Mouse (Mus musculus) midbrain, embryonic 12.5 days (tissue): ENCODE results near the gene Mettl25. TPM values are rescaled to one million over a fixed set of nuclear protein-coding genes. Genes with fewer than 3 reads are reported as not detected.

ENCODE experiments used
- ATAC-seq: fragments of 200-750 bp; cut with Nextera tagmentation; 2 replicates; pipeline ENCODE4 v1.8.0; 2017; ENCODE audit warnings: low read depth, moderate TSS enrichment, moderate library complexity; ENCODE audit not compliant: low FRiP score
- H3K27ac ChIP-seq: fragments of 300-500 bp; sonication (generic); replicated peaks from 2 replicates; pipeline ENCODE4 v1.5.1; 2016; ENCODE audit warnings: mild to moderate bottlenecking
- H3K27me3 ChIP-seq: fragments of 300-500 bp; sonication (generic); 2 replicates; pipeline ENCODE4 v1.6.1; 2016; ENCODE audit warnings: mild to moderate bottlenecking
- H3K36me3 ChIP-seq: fragments of 300-500 bp; sonication (generic); 2 replicates; pipeline ENCODE4 v1.6.1; 2016
- H3K4me1 ChIP-seq: fragments of 300-500 bp; sonication (generic); 2 replicates; pipeline ENCODE4 v1.6.1; 2016
- H3K4me2 ChIP-seq: fragments of 300-500 bp; sonication (generic); replicated peaks from 2 replicates; pipeline ENCODE4 v1.6.1; 2016; ENCODE audit warnings: mild to moderate bottlenecking, moderate library complexity
- H3K4me3 ChIP-seq: fragments of 300-500 bp; sonication (generic); 2 replicates; pipeline ENCODE4 v1.5.1; 2016; ENCODE audit warnings: mild to moderate bottlenecking
- H3K9ac ChIP-seq: fragments of 300-500 bp; sonication (generic); replicated peaks from 2 replicates; pipeline ENCODE4 v1.6.1; 2016; ENCODE audit warnings: mild to moderate bottlenecking, moderate library complexity
- H3K9me3 ChIP-seq: fragments of 300-500 bp; sonication (generic); 2 replicates; pipeline ENCODE4 v1.6.1; 2016; ENCODE audit warnings: mild to moderate bottlenecking
- WGBS: fragments of 180-500 bp; shearing (Covaris S2); methylation state at CpG from one replicate; pipeline ENCODE4 v1.1.7; 2016; 5-methylcytosine and 5-hydroxymethylcytosine counted together
- polyA plus RNA-seq: library from polyadenylated mRNA; unstranded; fragments of >200 nt; fragmentation: Nextera tagmentation; extraction: Ambion mirVana; gene quantifications from 2 replicates; pipeline ENCODE4 v1.2.1, GENCODE M21; 2016

The Mettl25 gene
- polyA plus RNA-seq, 1 experiment from 2014 or later = 14.5 TPM

- H3K4me2 ChIP-seq = no peak overlapping the region
- ATAC-seq = no peak
- WGBS = 86% methylated on average over 15 of the region's 15 CpGs
- no peak overlapping the region for H3K9ac ChIP-seq
- no peaks in the 10 kb centered on the region for H3K9me3 ChIP-seq
- 0 out of 2 replicates have a peak, but pooled peaks cover 5% of the 10 kb centered on the region for H3K36me3 ChIP-seq
- no peak overlapping the region for H3K27ac ChIP-seq
- no peak overlapping the region for H3K4me3 ChIP-seq
- H3K4me1 ChIP-seq = peaks cover 2% of the 10 kb centered on the region; the same call in 1 of the 2 replicates
- H3K27me3 ChIP-seq = no peaks in the 10 kb centered on the region
Observed at GRCm38 (mm10) chr10:105793776-105794552, 47.2 kb downstream of the Mettl25 start.

- Histone ChIP-seq H3K36me3 (no peaks in the 10 kb centered on the region), H3K4me3 (no peak overlapping the region), H3K27ac (no peak overlapping the region), H3K27me3 (no peaks in the 10 kb centered on the region), H3K4me2 (no peak overlapping the region), H3K9me3 (no peaks in the 10 kb centered on the region), H3K4me1 (peaks cover 5% of the 10 kb centered on the region; the same call in 1 of the 2 replicates), H3K9ac (no peak overlapping the region)
- 66% methylated on average over 17 of the region's 17 CpGs for WGBS
- peak; percentile 90 for ATAC-seq
Observed at GRCm38 (mm10) chr10:105788744-105789486, 52.3 kb downstream of the Mettl25 start.

- H3K4me3 ChIP-seq = no peak overlapping the region
- 0 out of 2 replicates have a peak, but pooled peaks cover 2% of the 10 kb centered on the region for H3K4me1 ChIP-seq
- H3K4me2 ChIP-seq = no peak overlapping the region
- no peaks in the 10 kb centered on the region for H3K36me3 ChIP-seq
- WGBS = 91% methylated on average over 8 of the region's 8 CpGs
- no peaks in the 10 kb centered on the region for H3K27me3 ChIP-seq
- ATAC-seq = no peak
- no peak overlapping the region for H3K9ac ChIP-seq
- no peak overlapping the region for H3K27ac ChIP-seq
- H3K9me3 ChIP-seq = no peaks in the 10 kb centered on the region
Observed at GRCm38 (mm10) chr10:105783766-105784165, 57.4 kb downstream of the Mettl25 start.

DNA sequence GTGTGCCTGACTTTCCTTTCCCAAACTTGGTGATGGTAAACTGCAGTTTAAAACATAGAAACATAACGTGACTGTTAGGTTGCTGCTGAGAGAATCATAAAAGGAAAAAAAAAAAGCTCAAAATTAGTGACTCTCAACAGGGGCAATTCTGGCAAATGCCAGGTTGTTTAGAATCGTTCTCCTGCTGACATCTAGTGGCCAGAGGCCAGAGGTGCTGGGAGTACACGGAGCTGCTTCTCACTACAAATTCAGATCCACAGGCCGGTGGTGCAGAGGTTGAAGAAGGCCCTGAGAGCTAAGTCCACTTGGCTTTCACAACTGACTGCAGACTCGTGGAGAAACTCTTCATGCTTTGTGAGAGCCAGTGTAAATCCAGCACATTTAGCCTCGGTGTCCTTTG lies 66.8 kb downstream of the Mettl25 start:
- Histone ChIP-seq H3K9ac (no peak overlapping the region), H3K4me1 (no peaks in the 10 kb centered on the region), H3K27me3 (no peaks in the 10 kb centered on the region), H3K4me2 (no peak overlapping the region), H3K4me3 (no peak overlapping the region), H3K27ac (no peak overlapping the region), H3K36me3 (0 out of 2 replicates have a peak, but pooled peaks cover 3% of the 10 kb centered on the region), H3K9me3 (no peaks in the 10 kb centered on the region)
- WGBS = 14% methylated on average over 6 of the region's 6 CpGs
- ATAC-seq = peak; percentile 73; the same call in 1 of the 2 replicates

DNA sequence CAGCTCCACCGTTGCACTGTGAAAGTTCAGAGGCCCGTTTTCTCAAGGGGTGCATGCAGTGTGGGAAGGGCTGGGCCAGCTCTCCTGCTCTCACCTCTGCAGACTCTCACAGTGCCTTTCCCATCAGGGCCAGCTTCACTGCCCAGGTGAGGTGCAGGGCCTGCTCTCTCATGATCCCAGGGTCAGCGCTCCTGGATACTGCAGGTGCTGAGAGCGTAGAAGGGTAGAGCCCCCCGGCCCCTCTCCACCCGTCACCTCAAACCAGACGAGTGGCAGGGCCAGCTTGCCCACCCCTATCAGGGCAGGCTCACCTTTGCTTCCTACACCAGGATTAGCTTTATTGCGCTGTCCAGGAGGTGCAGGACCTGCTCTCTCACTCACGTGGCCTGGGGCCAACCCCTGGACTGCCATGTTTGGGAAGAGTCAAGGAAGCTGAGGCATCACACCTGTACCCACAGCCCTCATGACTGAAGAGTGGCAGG lies 68.3 kb downstream of the Mettl25 start:
- no peak overlapping the region for H3K4me2 ChIP-seq
- H3K4me3 ChIP-seq = no peak overlapping the region
- H3K36me3 ChIP-seq = 0 out of 2 replicates have a peak, but pooled peaks cover 3% of the 10 kb centered on the region
- WGBS = 88% methylated on average over 9 of the region's 9 CpGs
- no peaks in the 10 kb centered on the region for H3K27me3 ChIP-seq
- ATAC-seq = peak; percentile 27; the same call in 1 of the 2 replicates
- H3K27ac ChIP-seq = no peak overlapping the region
- no peaks in the 10 kb centered on the region for H3K9me3 ChIP-seq
- no peaks in the 10 kb centered on the region for H3K4me1 ChIP-seq
- H3K9ac ChIP-seq = no peak overlapping the region

DNA sequence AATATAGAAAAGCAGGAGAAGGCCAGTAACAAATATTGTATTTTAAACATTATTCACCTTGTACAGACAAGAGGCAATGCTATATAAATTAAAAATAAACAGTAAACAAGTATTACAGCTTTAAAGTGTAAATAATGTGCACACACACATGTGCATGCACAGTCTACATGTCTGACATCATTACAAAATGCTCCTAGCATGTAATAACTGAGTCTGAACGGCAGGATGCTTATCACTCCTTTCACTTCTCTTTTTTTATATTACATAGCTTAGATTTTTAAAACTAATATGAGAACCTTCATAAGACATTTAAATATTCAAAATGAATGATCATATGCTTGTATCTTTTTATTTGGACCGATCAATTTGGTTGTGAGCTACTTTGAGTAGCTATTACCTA lies 77.2 kb downstream of the Mettl25 start:
- no peak overlapping the region for H3K9ac ChIP-seq
- no peaks in the 10 kb centered on the region for H3K36me3 ChIP-seq
- no peaks in the 10 kb centered on the region for H3K4me1 ChIP-seq
- ATAC-seq = no peak
- H3K9me3 ChIP-seq = no peaks in the 10 kb centered on the region
- WGBS = 86% methylated on average over 2 of the region's 2 CpGs
- no peak overlapping the region for H3K4me2 ChIP-seq
- no peaks in the 10 kb centered on the region for H3K27me3 ChIP-seq
- H3K4me3 ChIP-seq = no peak overlapping the region
- H3K27ac ChIP-seq = no peak overlapping the region

GRCm38 (mm10) chr10:105760460-105760859 lies 80.7 kb downstream of the Mettl25 start:
- Histone ChIP-seq H3K27me3 (no peaks in the 10 kb centered on the region), H3K4me3 (no peak overlapping the region), H3K4me1 (no peaks in the 10 kb centered on the region), H3K9ac (no peak overlapping the region), H3K27ac (no peak overlapping the region), H3K36me3 (no peaks in the 10 kb centered on the region), H3K9me3 (no peaks in the 10 kb centered on the region), H3K4me2 (no peak overlapping the region)
- WGBS = 86% methylated on average over 2 of the region's 2 CpGs
- no peak for ATAC-seq

DNA sequence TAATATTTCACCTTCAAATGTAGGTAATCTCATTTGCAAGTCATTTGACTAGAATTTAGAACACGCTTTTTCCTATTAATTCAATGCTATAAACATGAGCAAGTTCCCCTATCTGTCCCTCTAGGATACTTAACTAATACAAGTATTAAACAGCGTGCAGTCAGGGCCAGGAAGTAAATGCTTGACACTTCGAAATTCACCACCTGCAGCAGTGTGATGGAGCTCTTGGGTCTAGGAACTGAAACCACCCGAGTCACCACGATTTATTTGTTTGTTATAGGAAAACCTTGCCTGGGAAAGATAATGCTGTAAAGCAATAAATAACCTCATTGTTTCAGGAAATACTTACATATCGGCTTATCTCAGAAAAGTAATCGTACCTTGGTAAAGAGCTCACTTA lies 81.1 kb downstream of the Mettl25 start:
- ATAC-seq = no peak
- Histone ChIP-seq H3K4me2 (no peak overlapping the region), H3K4me1 (no peaks in the 10 kb centered on the region), H3K9me3 (no peaks in the 10 kb centered on the region), H3K4me3 (no peak overlapping the region), H3K27me3 (no peaks in the 10 kb centered on the region), H3K36me3 (no peaks in the 10 kb centered on the region), H3K27ac (no peak overlapping the region), H3K9ac (no peak overlapping the region)
- 91% methylated on average over 7 of the region's 7 CpGs for WGBS

- Histone ChIP-seq H3K27me3 (no peaks in the 10 kb centered on the region), H3K36me3 (no peaks in the 10 kb centered on the region), H3K4me3 (no peak overlapping the region), H3K9me3 (no peaks in the 10 kb centered on the region), H3K4me2 (no peak overlapping the region), H3K4me1 (no peaks in the 10 kb centered on the region), H3K27ac (no peak overlapping the region), H3K9ac (no peak overlapping the region)
- 77% methylated on average over 5 of the region's 5 CpGs for WGBS
- no peak for ATAC-seq
Observed at GRCm38 (mm10) chr10:105753831-105754605, 87.2 kb downstream of the Mettl25 start.

DNA sequence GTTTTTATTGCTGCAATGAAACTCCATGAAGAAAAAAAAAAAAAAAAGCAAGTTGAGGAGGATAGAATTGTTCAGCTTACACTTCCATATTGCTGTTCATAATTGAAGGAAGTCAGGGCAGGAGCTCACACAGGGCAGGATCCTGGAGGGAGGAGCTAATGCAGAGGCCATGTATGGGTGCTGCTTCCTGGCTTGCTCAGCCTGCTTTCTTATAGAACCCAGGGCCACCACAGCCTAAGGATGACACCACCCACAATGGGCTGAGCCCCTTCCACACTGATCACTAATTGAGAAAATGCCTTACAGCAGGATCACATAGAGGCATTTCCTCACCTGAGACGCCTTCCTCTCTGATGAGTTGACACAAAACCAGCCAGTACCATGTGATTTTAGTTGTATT lies 95.2 kb downstream of the Mettl25 start:
- H3K4me3 ChIP-seq = no peak overlapping the region
- no peaks in the 10 kb centered on the region for H3K36me3 ChIP-seq
- H3K4me1 ChIP-seq = no peaks in the 10 kb centered on the region
- no peak overlapping the region for H3K9ac ChIP-seq
- H3K27ac ChIP-seq = no peak overlapping the region
- ATAC-seq = no peak
- 84% methylated on average over 1 of the region's 1 CpGs for WGBS
- H3K9me3 ChIP-seq = no peaks in the 10 kb centered on the region
- no peak overlapping the region for H3K4me2 ChIP-seq
- no peaks in the 10 kb centered on the region for H3K27me3 ChIP-seq

- no peaks in the 10 kb centered on the region for H3K36me3 ChIP-seq
- H3K9ac ChIP-seq = no peak overlapping the region
- H3K27me3 ChIP-seq = no peaks in the 10 kb centered on the region
- no peaks in the 10 kb centered on the region for H3K4me1 ChIP-seq
- H3K9me3 ChIP-seq = no peaks in the 10 kb centered on the region
- no peak overlapping the region for H3K27ac ChIP-seq
- 70% methylated on average over 6 of the region's 6 CpGs for WGBS
- no peak overlapping the region for H3K4me3 ChIP-seq
- 0 out of 2 replicates have a peak, but pooled peaks have one; percentile 19 for ATAC-seq
- no peak overlapping the region for H3K4me2 ChIP-seq
Observed at GRCm38 (mm10) chr10:105741736-105742135, 99.4 kb downstream of the Mettl25 start.
